Mouse (Mus musculus) stomach, embryonic 15.5 days (tissue): ENCODE results near the gene Opa1. TPM values are rescaled to one million over a fixed set of nuclear protein-coding genes. Genes with fewer than 3 reads are reported as not detected.

Source experiments
- ATAC-seq: fragments of 200-750 bp; cut with Nextera tagmentation; 2 replicates; pipeline ENCODE4 v1.8.0; 2017; ENCODE audit warnings: low read depth, moderate number of reproducible peaks, moderate TSS enrichment; ENCODE audit not compliant: insufficient read depth, low FRiP score
- H3K27ac ChIP-seq: fragments of 300-500 bp; sonication (generic); 2 replicates; pipeline ENCODE4 v1.5.1; 2015; ENCODE audit warnings: mild to moderate bottlenecking, inconsistent platforms
- H3K27me3 ChIP-seq: fragments of 300-500 bp; sonication (generic); replicated peaks from 2 replicates; pipeline ENCODE4 v1.6.1; 2015; ENCODE audit warnings: inconsistent platforms
- H3K36me3 ChIP-seq: fragments of 300-500 bp; sonication (generic); 2 replicates; pipeline ENCODE4 v1.6.1; 2015; ENCODE audit warnings: inconsistent platforms
- H3K4me1 ChIP-seq: fragments of 300-500 bp; sonication (generic); 2 replicates; pipeline ENCODE4 v1.6.1; 2015; ENCODE audit warnings: inconsistent platforms
- H3K4me2 ChIP-seq: fragments of 300-500 bp; sonication (generic); 2 replicates; pipeline ENCODE4 v1.6.1; 2015; ENCODE audit warnings: mild to moderate bottlenecking, inconsistent platforms
- H3K4me3 ChIP-seq: fragments of 300-500 bp; sonication (generic); replicated peaks from 2 replicates; pipeline ENCODE4 v1.5.1; 2015; ENCODE audit warnings: inconsistent platforms
- H3K9ac ChIP-seq: fragments of 300-500 bp; sonication (generic); 2 replicates; pipeline ENCODE4 v1.6.1; 2015; ENCODE audit warnings: inconsistent platforms
- H3K9me3 ChIP-seq: fragments of 300-500 bp; sonication (generic); 2 replicates; pipeline ENCODE4 v1.6.1; 2016; ENCODE audit warnings: inconsistent platforms
- WGBS: fragments of 180-500 bp; shearing (Covaris S2); methylation state at CpG from one replicate; pipeline ENCODE4 v1.1.7; 2015; 5-methylcytosine and 5-hydroxymethylcytosine counted together
- polyA plus RNA-seq: library from polyadenylated mRNA; unstranded; fragments of >200 nt; fragmentation: Nextera tagmentation; extraction: Ambion mirVana; gene quantifications from 2 replicates; pipeline ENCODE4 v1.2.1, GENCODE M21; 2015

The Opa1 gene
- polyA plus RNA-seq, 1 experiment from 2014 or later: 26.9 TPM

DNA sequence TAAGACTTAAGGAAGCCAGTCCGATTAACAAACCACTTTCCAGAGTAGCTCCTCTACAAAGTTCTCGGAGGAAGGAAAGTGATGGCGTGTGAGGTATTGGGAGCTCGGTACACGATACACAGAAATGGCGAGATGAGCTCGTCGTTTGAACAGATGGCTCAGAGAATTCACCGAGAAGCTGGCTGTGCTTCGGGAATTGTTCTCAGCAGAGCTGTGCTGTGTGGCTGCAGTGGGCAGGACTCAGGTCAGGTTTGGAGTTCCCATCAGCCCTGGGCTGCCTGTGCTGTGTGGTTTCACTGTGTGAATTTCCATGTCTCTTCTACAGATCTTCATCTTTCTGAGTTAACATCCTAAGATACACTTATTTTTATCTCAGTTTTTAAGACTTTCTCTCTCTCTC lies 77.8 kb downstream of the Opa1 start:
- Histone ChIP-seq H3K4me2 (no peak overlapping the region), H3K4me1 (peaks cover 12% of the 10 kb centered on the region), H3K4me3 (no peak overlapping the region), H3K27me3 (no peaks in the 10 kb centered on the region), H3K36me3 (no peaks in the 10 kb centered on the region), H3K9me3 (no peaks in the 10 kb centered on the region), H3K9ac (no peak overlapping the region), H3K27ac (no peak overlapping the region)
- 61% methylated on average over 10 of the region's 10 CpGs for WGBS
- ATAC-seq: no peak

GRCm38 (mm10) chr16:29657650-29658548 lies 78.8 kb downstream of the Opa1 start:
- WGBS: 18% methylated on average over 18 of the region's 18 CpGs
- peaks cover 12% of the 10 kb centered on the region for H3K4me1 ChIP-seq
- peak overlapping the region; percentile 46 for H3K4me2 ChIP-seq
- H3K27me3 ChIP-seq: no peaks in the 10 kb centered on the region
- no peaks in the 10 kb centered on the region for H3K9me3 ChIP-seq
- H3K9ac ChIP-seq: no peak overlapping the region
- H3K27ac ChIP-seq: no peak overlapping the region
- H3K4me3 ChIP-seq: no peak overlapping the region
- no peak for ATAC-seq
- no peaks in the 10 kb centered on the region for H3K36me3 ChIP-seq

GRCm38 (mm10) chr16:29659101-29659810 lies 80.1 kb downstream of the Opa1 start:
- peaks cover 14% of the 10 kb centered on the region for H3K4me1 ChIP-seq
- no peaks in the 10 kb centered on the region for H3K9me3 ChIP-seq
- H3K9ac ChIP-seq: no peak overlapping the region
- no peak overlapping the region for H3K27ac ChIP-seq
- no peak overlapping the region for H3K4me2 ChIP-seq
- H3K4me3 ChIP-seq: no peak overlapping the region
- ATAC-seq: no peak
- no peaks in the 10 kb centered on the region for H3K27me3 ChIP-seq
- no peaks in the 10 kb centered on the region for H3K36me3 ChIP-seq
- 78% methylated on average over 13 of the region's 13 CpGs for WGBS

GRCm38 (mm10) chr16:29663042-29663758 lies 84.1 kb downstream of the Opa1 start:
- Histone ChIP-seq H3K9ac (no peak overlapping the region), H3K4me3 (no peak overlapping the region), H3K4me2 (no peak overlapping the region), H3K27ac (no peak overlapping the region), H3K36me3 (no peaks in the 10 kb centered on the region), H3K4me1 (0 out of 2 replicates have a peak, but pooled peaks cover 7% of the 10 kb centered on the region), H3K27me3 (no peaks in the 10 kb centered on the region), H3K9me3 (no peaks in the 10 kb centered on the region)
- 0 out of 2 replicates have a peak, but pooled peaks have one; percentile 33 for ATAC-seq
- WGBS: 69% methylated on average over 6 of the region's 6 CpGs

DNA sequence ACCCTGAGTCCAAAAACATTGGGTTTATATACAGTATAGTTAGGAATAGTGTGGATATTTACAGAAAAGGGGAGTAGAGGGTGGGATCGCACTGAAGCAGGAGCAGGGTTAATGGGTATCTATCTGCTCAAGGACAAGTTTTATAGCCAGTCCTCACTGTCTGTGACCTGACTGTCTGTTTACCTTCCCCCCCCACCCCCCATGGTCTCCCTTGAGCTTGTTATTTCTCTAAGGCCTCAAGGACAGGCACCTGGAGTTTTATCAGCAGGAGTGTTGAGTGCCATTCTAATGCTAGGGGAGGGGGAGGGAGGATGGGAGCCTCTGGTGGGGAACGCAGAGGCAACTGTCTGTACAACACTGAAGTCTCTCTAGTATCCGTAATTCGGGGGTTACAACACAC lies 85.3 kb downstream of the Opa1 start:
- ATAC-seq: no peak
- 53% methylated on average over 4 of the region's 4 CpGs for WGBS

DNA sequence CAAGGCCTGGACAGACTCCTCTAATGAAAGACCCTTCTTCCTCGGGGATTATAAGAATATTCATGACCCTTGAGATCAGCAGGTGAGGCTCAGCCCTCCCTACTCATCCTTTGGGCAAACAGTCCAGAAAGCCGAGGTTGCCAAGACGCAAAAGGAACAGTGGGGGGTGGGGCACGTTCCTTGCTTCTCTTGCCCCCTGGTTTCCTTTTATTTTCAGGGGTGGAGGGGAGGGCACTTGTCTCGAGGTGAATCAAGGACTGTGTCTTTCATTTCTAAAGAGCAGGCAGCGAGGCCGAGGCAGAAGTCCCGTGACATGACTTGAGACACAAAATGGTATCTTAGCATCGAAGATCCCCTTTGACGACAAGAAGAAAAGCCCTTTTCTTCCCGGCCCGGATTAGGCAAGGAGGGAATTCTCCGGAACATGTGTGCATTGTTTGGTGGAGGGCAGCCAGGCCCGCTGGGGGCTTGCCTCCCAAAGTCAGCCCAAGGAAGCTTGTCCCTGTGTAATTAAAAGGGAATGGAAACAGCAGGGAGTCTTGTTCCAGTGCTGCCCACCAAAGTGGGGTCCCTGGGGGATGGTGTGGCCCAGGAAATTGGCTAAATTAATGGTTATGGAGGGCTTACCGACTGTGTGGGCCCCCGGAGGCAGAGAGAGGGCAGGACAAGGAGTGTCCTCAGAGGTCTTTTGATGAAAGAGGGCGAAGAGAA lies 88.0 kb downstream of the Opa1 start:
- no peaks in the 10 kb centered on the region for H3K9me3 ChIP-seq
- H3K27ac ChIP-seq: no peak overlapping the region
- no peaks in the 10 kb centered on the region for H3K36me3 ChIP-seq
- H3K4me3 ChIP-seq: no peak overlapping the region
- ATAC-seq: no peak
- H3K9ac ChIP-seq: no peak overlapping the region
- 43% methylated on average over 17 of the region's 17 CpGs for WGBS
- no peak overlapping the region for H3K4me2 ChIP-seq
- H3K27me3 ChIP-seq: no peaks in the 10 kb centered on the region
- 0 out of 2 replicates have a peak, but pooled peaks cover 3% of the 10 kb centered on the region for H3K4me1 ChIP-seq

More for the DNA sequence above, 85.3 kb downstream of the Opa1 start:
- Histone ChIP-seq H3K4me3 (no peak overlapping the region), H3K4me1 (0 out of 2 replicates have a peak, but pooled peaks cover 3% of the 10 kb centered on the region), H3K9ac (no peak overlapping the region), H3K4me2 (no peak overlapping the region), H3K36me3 (no peaks in the 10 kb centered on the region), H3K27me3 (no peaks in the 10 kb centered on the region), H3K9me3 (no peaks in the 10 kb centered on the region), H3K27ac (no peak overlapping the region)

GRCm38 (mm10) chr16:29667702-29668061 lies 88.5 kb downstream of the Opa1 start:
- H3K27me3 ChIP-seq: no peaks in the 10 kb centered on the region
- ATAC-seq: no peak
- no peak overlapping the region for H3K4me3 ChIP-seq
- 0 out of 2 replicates have a peak, but pooled peaks cover 3% of the 10 kb centered on the region for H3K4me1 ChIP-seq
- WGBS: 56% methylated on average over 5 of the region's 5 CpGs
- H3K9ac ChIP-seq: no peak overlapping the region
- H3K36me3 ChIP-seq: no peaks in the 10 kb centered on the region
- H3K4me2 ChIP-seq: no peak overlapping the region
- no peak overlapping the region for H3K27ac ChIP-seq
- H3K9me3 ChIP-seq: no peaks in the 10 kb centered on the region

GRCm38 (mm10) chr16:29668451-29668850 lies 89.3 kb downstream of the Opa1 start:
- WGBS: 64% methylated on average over 12 of the region's 12 CpGs
- Histone ChIP-seq H3K4me1 (0 out of 2 replicates have a peak, but pooled peaks cover 3% of the 10 kb centered on the region), H3K4me2 (no peak overlapping the region), H3K36me3 (no peaks in the 10 kb centered on the region), H3K9me3 (no peaks in the 10 kb centered on the region), H3K4me3 (no peak overlapping the region), H3K9ac (no peak overlapping the region), H3K27ac (no peak overlapping the region), H3K27me3 (no peaks in the 10 kb centered on the region)
- no peak for ATAC-seq

- Histone ChIP-seq H3K27ac (no peak overlapping the region), H3K9me3 (no peaks in the 10 kb centered on the region), H3K36me3 (no peaks in the 10 kb centered on the region), H3K4me3 (no peak overlapping the region), H3K4me1 (no peaks in the 10 kb centered on the region), H3K9ac (no peak overlapping the region), H3K27me3 (no peaks in the 10 kb centered on the region), H3K4me2 (no peak overlapping the region)
- 89% methylated on average over 3 of the region's 3 CpGs for WGBS
- no peak for ATAC-seq
Measured at GRCm38 (mm10) chr16:29670806-29671205, 91.7 kb downstream of the Opa1 start.

GRCm38 (mm10) chr16:29673230-29673629 lies 94.1 kb downstream of the Opa1 start:
- no peak overlapping the region for H3K4me3 ChIP-seq
- no peak overlapping the region for H3K27ac ChIP-seq
- no peak for ATAC-seq
- H3K4me2 ChIP-seq: no peak overlapping the region
- no peaks in the 10 kb centered on the region for H3K36me3 ChIP-seq
- H3K4me1 ChIP-seq: no peaks in the 10 kb centered on the region
- no peaks in the 10 kb centered on the region for H3K9me3 ChIP-seq
- WGBS: 86% methylated on average over 3 of the region's 3 CpGs
- no peak overlapping the region for H3K9ac ChIP-seq
- no peaks in the 10 kb centered on the region for H3K27me3 ChIP-seq

- H3K9me3 ChIP-seq: no peaks in the 10 kb centered on the region
- H3K4me1 ChIP-seq: peaks cover 3% of the 10 kb centered on the region
- H3K9ac ChIP-seq: no peak overlapping the region
- 68% methylated on average over 5 of the region's 5 CpGs for WGBS
- H3K4me2 ChIP-seq: no peak overlapping the region
- no peaks in the 10 kb centered on the region for H3K27me3 ChIP-seq
- H3K4me3 ChIP-seq: no peak overlapping the region
- no peak overlapping the region for H3K27ac ChIP-seq
- no peak for ATAC-seq
- H3K36me3 ChIP-seq: no peaks in the 10 kb centered on the region
Measured at GRCm38 (mm10) chr16:29679607-29680006, 100.5 kb downstream of the Opa1 start.
